Mouse (Mus musculus) spleen, postnatal 14 days (tissue): ENCODE measurements around the gene Atp6v1e2.

Source experiments
- DNase-seq, 2 experiments: peaks; one replicate each; pipeline ENCODE4 v3.0.0; 2021 to 2022; ENCODE audit warnings: low spot score in 2 of 2

The Atp6v1e2 gene

DNA sequence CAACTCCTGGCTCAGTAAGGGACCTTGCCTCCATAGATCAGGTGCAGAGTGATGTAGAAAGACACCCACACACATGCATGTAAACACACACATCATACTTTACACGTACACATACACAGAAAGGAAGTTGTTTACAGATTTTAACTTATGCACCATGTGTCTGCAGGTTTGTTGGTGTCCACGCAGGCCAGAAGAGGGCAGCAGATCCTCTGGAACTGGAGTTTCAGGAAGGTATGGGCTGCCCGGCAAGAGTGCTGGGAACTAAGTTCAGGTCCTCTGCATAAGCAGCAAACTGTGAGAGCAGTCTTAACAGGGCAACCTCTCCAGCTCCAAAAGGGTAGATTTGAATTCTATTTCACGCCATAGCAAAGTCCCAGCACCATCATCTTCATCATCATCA lies 32.2 kb downstream of the Atp6v1e2 start:
- DNase-seq, result no peak

DNA sequence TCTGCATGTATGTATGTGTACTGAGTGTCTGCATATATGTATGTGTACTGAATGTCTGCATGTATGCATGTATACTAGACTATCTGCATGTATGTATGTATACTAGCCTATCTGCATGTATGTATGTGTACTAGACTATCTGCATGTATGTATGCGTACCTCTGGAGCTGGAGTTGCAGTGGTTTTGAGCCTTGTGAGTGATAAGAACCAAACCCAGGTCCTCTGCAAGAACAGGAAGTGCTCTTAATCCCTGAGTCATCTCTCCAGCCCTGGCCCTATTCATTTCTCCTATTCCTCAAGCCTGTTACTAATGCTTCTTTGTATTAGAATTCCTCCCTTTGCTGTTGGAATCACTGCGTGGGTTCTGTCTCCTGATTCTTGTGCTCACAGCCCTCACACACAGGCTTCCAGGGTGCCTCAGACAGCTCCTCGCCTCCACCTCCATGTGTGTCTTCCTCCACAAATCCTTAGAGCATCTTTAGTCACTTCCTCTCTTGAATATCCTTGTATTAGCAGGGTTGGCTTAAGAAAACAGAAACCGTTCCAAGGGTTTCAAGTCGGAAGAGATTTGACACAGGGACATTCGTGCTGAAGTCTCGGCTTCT lies 34.6 kb downstream of the Atp6v1e2 start:
- no peak for DNase-seq

DNA sequence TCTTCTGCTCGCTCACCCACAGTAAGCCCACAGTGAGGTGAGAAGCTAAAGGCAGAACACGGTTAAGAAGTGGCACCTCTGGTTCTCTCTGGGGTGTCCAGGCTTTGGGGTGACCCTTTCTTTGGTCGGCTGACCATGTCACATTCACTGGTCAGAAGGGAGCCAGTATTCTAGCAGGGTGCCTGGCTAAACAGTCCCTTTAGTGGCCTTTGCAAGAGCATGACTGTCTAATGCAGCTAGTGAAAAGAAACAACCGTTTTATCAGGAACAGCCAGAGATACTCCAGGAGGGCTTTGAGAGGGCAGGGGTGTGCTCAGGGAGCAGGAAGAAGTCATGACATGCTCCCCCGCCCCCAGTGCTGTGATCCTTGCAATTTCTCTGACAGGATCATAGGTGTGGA lies 36.4 kb downstream of the Atp6v1e2 start:
- DNase-seq, result no peak

DNA sequence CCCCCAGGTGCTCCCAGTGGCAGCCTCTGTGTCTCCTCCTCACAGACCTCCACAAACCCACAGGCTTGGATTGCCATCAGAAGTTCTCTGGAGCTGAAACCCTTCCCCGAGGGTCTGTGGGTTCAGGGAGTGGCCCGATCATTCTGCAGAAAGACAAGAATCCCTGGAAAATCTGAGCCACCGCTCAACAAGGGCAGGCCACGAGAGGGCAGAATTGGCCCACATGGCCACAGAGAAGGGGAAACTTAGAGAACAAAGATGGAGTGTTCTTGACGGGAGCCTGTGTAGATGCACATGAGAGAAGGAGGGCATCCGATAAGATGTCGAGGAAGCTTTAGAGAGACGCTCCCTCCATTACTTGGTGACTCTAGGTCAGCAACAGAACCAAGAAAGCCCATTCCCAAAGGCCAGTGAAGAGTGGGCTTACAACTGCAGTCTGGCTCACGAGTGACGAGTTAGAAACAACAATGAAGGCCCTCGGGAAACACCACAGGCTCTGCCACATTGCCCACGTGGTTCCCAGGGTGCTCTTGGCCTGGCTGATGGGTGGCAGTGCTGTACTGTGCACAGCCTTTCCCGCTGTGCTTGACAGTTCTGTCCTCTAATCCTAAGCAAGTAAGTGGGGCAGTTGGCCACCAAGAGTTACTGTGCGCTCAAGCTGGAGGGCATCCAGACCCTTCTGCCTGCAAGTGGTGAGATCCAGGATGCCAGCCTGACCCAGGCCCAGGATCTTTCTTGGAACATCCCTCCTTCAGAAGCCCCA lies 37.8 kb downstream of the Atp6v1e2 start:
- no peak for DNase-seq

DNA sequence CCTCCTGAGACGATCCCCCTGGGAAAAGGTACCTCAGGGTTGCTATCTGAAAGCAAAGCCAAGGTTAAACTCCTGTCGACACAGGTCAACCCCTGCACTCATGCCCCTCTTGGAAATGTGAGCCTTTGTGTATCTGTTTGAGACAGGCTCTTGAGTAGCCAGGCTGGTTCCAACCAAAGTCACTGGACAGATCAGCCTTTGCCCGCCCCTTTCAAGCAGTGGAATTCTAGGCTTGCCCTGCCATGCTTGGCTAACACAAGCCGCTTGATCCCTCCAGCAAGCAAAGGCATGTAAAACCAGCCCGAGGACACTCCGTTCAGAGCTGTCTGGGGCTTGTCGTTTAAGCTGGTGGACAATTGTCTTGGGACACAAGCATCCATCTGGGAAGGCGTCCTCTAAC lies 39.4 kb downstream of the Atp6v1e2 start:
- no peak for DNase-seq

DNA sequence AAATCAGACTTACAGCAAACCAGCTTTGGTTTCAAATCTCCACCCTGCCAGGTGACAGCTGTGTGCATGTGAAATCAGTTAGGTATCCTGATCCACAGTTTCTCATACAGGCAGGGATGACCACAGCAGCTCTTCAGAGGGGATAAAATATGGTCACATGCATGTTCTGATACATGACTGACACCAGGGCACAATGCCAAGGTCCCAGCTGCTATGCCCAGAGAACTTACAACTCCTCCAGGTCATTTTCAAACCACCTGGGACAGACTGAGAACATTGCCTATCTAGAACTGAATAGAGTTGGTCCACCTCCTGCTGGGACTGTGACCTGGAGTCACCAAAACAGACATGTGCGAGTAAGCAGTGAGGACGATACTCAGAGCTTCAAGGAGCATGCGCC lies 40.6 kb downstream of the Atp6v1e2 start:
- no peak for DNase-seq

DNA sequence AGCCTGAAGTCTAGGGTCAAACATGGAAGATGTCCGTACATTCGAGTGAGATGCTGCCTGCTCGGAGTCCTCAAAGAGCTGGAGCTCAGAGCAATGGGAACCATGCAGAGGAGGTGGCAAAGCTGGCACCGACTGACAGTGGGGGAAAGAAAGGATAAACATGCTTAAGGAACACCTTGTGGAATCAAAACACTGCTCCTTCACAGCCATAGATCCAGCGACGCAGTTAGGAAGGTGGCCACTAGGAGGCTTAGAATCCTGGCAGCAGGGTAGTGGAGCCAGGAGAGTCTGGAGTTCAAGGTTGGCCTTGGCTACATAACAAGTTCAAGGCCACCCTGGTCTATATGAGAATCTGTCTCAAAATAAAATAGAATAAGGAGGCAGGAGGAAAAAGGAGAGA lies 41.1 kb downstream of the Atp6v1e2 start:
- DNase-seq, result no peak

DNA sequence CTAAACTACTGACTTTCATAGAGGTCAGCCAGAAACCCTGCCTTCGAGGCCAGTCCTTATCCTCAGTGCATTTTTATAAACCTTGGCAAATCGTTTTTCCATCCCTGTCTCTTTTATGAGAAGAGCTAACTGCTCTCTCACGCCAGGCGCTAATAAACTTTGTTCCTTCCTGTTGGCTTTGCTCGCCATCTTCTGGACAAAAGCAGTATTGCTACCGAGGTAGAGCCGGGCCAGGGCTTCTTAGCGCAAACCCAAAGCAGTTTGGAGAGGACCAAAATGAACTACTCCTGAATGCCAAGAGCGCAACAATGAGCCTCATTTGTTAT lies 41.6 kb downstream of the Atp6v1e2 start:
- peak in 1 of 2 experiments; percentile 59 for DNase-seq

DNA sequence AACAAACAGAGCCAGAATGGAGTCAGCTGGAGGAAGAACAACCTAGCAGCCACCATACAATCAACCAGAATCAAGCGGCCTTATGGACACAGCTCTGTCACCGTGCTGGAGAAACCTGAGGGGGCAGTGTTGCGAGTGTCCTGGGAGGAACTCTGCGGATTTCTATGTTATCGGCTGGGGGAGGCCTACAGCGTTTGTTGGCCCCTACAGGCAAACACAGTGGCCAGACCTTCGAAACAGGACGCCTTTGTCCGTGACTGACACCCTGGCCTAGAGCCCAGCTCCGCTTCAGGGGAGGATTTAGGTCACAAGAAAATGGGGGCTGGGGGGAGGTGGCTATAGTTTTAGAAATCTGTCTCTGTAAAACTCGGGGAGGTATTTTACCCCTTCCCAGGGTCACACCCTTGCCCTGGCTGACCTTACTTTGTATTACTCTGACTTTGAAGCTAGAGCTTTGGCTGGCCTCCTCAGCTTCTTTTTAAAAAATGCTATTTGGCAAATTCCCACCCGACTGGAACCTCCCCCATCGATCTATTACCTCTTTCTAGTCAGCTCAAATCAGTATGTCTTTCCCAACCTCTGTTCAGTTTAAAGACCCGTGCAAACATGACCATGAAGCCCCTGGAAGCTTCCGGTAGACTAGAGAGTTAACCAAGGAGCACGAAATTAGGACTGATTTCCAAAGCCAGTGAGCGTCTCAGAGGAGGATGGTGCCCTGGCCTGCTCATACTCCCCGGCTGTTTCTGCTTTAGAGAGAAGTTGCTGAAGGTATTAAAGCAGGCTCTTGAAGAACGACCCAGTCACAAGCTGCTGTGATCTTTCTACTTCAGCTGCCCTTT lies 42.2 kb downstream of the Atp6v1e2 start:
- DNase-seq, result no peak

DNA sequence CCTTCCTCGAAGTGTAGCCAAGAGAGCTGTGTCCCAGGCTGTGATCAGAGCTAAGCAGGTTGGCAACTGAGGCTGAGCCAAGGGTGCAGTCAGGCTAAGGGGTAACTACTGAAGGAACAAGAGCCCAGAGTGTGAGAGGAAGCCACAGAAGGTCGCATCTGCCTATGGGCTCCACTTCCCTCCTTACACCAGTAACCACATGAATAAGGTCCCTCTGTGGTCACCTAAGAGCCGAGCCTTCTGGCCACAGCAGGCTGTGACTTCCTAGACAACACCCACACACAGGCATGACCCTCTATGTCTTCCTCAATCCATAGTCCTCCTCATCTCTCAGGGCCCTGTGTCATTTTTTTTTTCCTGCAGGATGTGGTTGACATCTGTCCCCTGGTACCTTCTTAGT lies 43.5 kb downstream of the Atp6v1e2 start:
- no peak for DNase-seq

DNA sequence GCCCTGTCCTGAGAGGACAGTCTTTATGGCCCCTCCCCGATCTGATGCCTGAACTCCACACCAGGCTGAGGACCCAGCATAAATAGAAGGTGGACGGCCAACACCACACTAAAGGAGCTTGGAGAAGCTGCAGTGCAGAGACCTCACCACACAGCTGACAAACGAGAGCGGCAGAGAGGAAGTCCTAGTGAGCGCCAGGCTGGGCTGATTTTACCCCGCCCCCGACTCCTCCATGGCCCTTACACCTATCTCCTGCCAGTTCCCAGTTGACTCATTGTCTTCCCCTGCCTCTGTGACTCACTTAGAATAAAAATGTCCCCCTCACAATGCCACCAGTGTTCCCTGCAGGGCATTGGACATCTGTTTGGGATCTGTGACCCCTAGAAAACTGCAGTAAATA lies 44.1 kb downstream of the Atp6v1e2 start:
- DNase-seq, result peak in 1 of 2 experiments; percentile 17

DNA sequence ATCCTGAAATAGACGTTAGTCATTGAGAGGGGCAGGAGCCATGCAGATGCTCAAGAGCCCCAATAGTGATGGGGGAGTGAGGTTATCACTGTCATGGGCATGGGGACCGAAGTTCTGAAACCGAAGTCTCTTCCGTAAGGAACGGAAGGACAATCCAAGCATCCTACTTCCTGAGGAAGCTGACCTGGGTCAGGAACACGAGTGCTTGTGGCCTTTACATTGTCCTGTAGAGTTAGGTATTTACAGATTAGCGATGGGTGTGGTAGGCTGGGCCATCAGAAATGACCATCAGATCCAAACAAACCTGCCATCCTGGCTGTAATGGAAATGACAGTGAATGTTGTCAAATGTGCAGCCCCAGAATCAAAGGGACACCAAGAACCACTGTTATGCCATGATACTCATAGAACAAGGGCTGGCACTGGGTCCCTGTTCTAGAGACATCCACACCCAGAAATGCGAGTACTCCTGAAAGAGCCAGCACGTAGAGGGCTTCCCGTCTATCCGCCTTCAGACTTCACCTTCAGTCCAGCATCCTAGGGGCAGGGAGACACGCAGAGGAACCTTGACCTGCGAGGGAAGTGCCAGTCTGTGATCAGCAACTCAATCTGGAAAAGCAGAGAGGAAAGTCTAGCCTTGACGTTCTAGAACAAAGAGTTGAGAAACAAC lies 45.2 kb downstream of the Atp6v1e2 start:
- no peak for DNase-seq

DNA sequence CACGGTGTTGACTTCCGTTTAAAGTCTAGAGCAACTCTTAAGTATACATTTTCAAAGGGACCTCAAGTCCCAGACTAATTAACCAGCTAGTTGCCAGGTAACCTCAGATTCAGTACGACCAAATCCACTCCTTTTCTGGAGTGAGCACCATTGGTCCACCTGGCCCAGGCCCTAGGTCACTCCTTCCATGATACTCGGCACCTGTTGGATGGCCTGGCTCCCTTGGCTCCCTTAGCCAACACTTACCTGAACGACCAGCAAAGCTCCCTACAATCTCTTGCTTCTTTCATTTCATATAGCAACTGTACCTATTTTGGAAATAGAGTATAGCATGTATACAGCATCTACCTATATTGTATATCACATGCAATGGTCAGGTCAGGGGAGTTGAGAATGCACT lies 47.1 kb downstream of the Atp6v1e2 start:
- no peak for DNase-seq

DNA sequence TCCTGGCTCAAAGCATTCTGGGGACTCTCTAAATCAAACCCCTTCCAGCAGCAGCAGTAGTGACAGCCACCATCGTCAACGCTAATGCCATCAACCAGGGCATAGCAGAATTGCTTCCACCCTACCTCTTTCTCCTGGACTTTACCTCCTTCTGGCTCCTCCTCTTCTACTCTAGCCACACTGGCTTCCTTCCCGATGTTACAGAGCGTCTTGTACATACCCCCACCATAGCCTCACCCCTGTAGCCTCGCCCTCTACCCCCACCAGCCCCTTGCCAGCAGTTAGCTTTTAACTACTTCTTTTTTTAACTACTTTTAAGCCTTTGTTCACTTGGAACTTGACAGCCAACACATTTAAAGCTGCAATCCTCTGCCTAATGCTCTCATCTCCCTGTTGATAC lies 47.9 kb downstream of the Atp6v1e2 start:
- no peak for DNase-seq

DNA sequence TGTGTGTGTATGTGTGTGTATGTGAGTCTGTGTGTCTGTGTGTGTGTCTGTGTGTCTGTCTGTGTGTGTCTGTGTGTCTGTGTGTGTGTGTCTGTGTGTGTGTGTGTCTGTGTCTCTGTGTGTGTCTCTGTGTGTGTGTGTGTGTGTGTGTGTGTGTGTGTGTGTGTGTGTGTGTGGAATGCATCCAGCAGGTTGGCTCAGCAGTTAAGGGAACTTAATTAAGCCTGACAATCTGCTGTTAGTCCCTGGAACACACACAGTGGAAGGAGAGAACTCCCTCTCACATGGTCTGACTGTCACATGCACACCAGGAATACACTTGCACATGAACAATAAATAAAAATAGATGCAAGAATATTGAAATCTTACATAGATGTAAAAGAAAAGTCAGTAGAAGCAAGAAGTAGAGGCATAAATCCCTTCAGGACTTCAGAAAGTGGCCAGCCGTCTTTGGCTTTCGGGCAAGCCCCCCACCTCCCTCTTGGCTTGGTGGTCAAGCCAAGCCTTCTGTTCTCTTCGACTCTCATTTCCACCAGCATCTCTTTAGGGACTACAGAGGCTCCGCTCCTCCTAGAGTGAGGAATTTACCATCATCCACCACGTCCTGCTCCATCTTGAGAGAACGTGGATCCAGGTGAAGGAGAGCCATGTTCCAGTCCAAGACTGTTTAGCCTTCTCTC lies 50.1 kb downstream of the Atp6v1e2 start:
- DNase-seq, result no peak

DNA sequence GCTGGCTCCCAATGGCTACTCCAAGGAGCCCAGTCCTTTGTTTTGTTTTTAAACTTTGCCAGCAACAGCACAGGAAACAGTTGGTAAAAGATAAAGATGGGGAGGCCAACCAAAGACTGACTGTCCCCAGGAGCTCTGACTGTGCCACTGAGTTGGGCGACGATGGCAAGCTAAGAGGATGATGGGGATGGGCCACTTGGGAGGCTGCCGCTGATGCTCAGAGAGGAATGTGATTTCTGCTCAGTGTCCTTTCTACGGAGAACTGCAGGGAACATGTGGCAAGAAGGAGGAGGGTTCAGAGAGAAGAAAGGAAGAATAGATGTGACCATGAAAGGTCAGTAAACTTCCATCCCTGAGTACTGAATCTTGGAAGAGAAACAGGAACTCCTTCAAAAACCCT lies 52.5 kb downstream of the Atp6v1e2 start:
- no peak for DNase-seq
